Mouse (Mus musculus) ES-E14 (cell line): ENCODE measurements around the gene Tcaim. TPM values are rescaled to one million over a fixed set of nuclear protein-coding genes. Genes with fewer than 3 reads are reported as not detected.
"Not testable (repeated sequence)": the region's sequence is repeated elsewhere in the genome, so short reads cannot be mapped to it uniquely, and the experiment has no call there.

Experiments
- DNase-seq: peaks from one replicate; pipeline ENCODE4 v3.0.0-alpha.2; 2013; ENCODE audit warnings: low read depth, low spot score
- H3K27ac ChIP-seq: 2 replicates; pipeline ENCODE4 v1.5.1; 2012; ENCODE audit warnings: low read depth, mild to moderate bottlenecking, low read length, moderate library complexity, mixed read lengths; ENCODE audit not compliant: poor library complexity, insufficient read depth, severe bottlenecking
- H3K36me3 ChIP-seq: 2 replicates; pipeline ENCODE4 v1.6.1; 2012; ENCODE audit warnings: mild to moderate bottlenecking, low read length, moderate library complexity, mixed read lengths; ENCODE audit not compliant: control insufficient read depth, poor library complexity, insufficient read depth, severe bottlenecking
- H3K4me1 ChIP-seq, 2 experiments: fragments of 150-350 bp in 1 of 2; sonication (generic) in 1 of 2; 2 replicates each; pipeline ENCODE4 v1.6.1; 2012; ENCODE audit warnings: low read length in 2 of 2, mild to moderate bottlenecking in 1 of 2, mixed read lengths in 1 of 2; ENCODE audit not compliant: control insufficient read depth in 2 of 2, insufficient read depth in 2 of 2, poor library complexity in 1 of 2
- H3K4me3 ChIP-seq, 2 experiments: fragments of 150-350 bp in 1 of 2; sonication (generic) in 1 of 2; 2 replicates each; pipeline ENCODE4 v1.5.1; 2012; ENCODE audit warnings: low read length in 2 of 2, low read depth in 1 of 2, mild to moderate bottlenecking in 1 of 2, mixed read lengths in 1 of 2; ENCODE audit not compliant: insufficient read depth in 1 of 2, poor library complexity in 1 of 2, severe bottlenecking in 1 of 2
- H3K9ac ChIP-seq: 2 replicates; pipeline ENCODE4 v1.6.1; 2012; ENCODE audit warnings: low read depth, mild to moderate bottlenecking, low read length, mixed read lengths; ENCODE audit not compliant: poor library complexity, insufficient read depth, severe bottlenecking
- H3K9me3 ChIP-seq: fragments of 150-350 bp; sonication (generic); 2 replicates; pipeline ENCODE4 v1.6.1; 2012; ENCODE audit warnings: low read depth, mild to moderate bottlenecking, low read length; ENCODE audit not compliant: control insufficient read depth, insufficient read depth
- CHD2 ChIP-seq: IDR thresholded peaks from 2 replicates; pipeline ENCODE4 v1.6.1; 2014; ENCODE audit warnings: mild to moderate bottlenecking, low read depth, low read length, inconsistent platforms
- HCFC1 ChIP-seq: IDR thresholded peaks from 2 replicates; pipeline ENCODE4 v1.6.1; 2012; ENCODE audit warnings: low read length, inconsistent platforms, borderline replicate concordance; ENCODE audit not compliant: insufficient read depth
- MAFK ChIP-seq: IDR thresholded peaks from 2 replicates; pipeline ENCODE4 v1.6.1; 2014; ENCODE audit warnings: mild to moderate bottlenecking, low read depth, low read length, inconsistent platforms; ENCODE audit not compliant: insufficient read depth
- ZC3H11A ChIP-seq: IDR thresholded peaks from 2 replicates; pipeline ENCODE4 v1.6.1; 2012; ENCODE audit warnings: low read depth, mild to moderate bottlenecking, inconsistent platforms, low read length, borderline replicate concordance
- ZNF384 ChIP-seq: IDR thresholded peaks from 2 replicates; pipeline ENCODE4 v1.6.1; 2012; ENCODE audit warnings: low read depth, low read length, inconsistent platforms
- in situ Hi-C, 2 experiments: fragments of 600-800 bp; cut with MboI; formaldehyde crosslinking; loops; one replicate each; pipeline ENCODE4 v1.15.1; 2025; ENCODE audit warnings: low sequenced_read_pairs in 2 of 2, inconsistent platforms in 1 of 2; ENCODE audit not compliant: unreplicated experiment in 2 of 2
- total RNA-seq: library from RNA; depleted of rRNA; stranded (reverse); fragments of 300-350 nt; gene quantifications from 2 replicates; pipeline ENCODE4 v1.2.3, GENCODE M21; 2012

The Tcaim gene
- total RNA-seq, 1 experiment = 4.5 TPM

GRCm38 (mm10) chr9:122843760-122844159 is 38.4 kb downstream of the Tcaim start, which contains the start of gene Gm35549:
Gene Gm35549 (minus strand): TSS chr9:122844035.
- Histone ChIP-seq H3K4me1 (peaks cover 0 to 3% of the 10 kb centered on the region in 2 experiments; a peak in 2 of 4 replicates), H3K4me3 (no peak within 1 kb of the TSS), H3K9me3 (no peaks in the 10 kb centered on the region), H3K27ac (no peak within 1 kb of the TSS), H3K36me3 (no peaks in the 10 kb centered on the region), H3K9ac (no peak within 1 kb of the TSS)
- no peak for DNase-seq
- TF ChIP-seq MAFK (no peak), CHD2 (no peak), HCFC1 (no peak), ZNF384 (no peak)
- in situ Hi-C loops = no loop called here

- no peak for DNase-seq
- in situ Hi-C loops = no loop called here
- TF ChIP-seq ZNF384 (no peak), HCFC1 (no peak)
- H3K9me3 ChIP-seq = no peaks in the 10 kb centered on the region
- no peak overlapping the region for H3K4me3 ChIP-seq
- H3K36me3 ChIP-seq = no peaks in the 10 kb centered on the region
- H3K27ac ChIP-seq = no peak overlapping the region
- H3K9ac ChIP-seq = no peak overlapping the region
- no peaks in the 10 kb centered on the region for H3K4me1 ChIP-seq
These were observed 40.3 kb downstream of the Tcaim start for GRCm38 (mm10) chr9:122845621-122846020.

- H3K9ac ChIP-seq = no peak overlapping the region
- no peak overlapping the region for H3K27ac ChIP-seq
- no peak for TF ChIP-seq HCFC1
- no peak for TF ChIP-seq CHD2
- TF ChIP-seq ZC3H11A = no peak
- TF ChIP-seq ZNF384 = no peak
- TF ChIP-seq MAFK = no peak
- H3K36me3 ChIP-seq = no peaks in the 10 kb centered on the region
- no peak for DNase-seq
- in situ Hi-C loops = no loop called here
- no peak overlapping the region for H3K4me3 ChIP-seq
- H3K9me3 ChIP-seq = no peaks in the 10 kb centered on the region
- H3K4me1 ChIP-seq = no peaks in the 10 kb centered on the region
These were observed 40.8 kb downstream of the Tcaim start for GRCm38 (mm10) chr9:122846156-122846555.

GRCm38 (mm10) chr9:122847811-122848311 is 42.5 kb downstream of the Tcaim start:
- H3K4me3 ChIP-seq, H3K27ac ChIP-seq, H3K9me3 ChIP-seq, DNase-seq, H3K9ac ChIP-seq, H3K36me3 ChIP-seq, H3K4me1 ChIP-seq, in situ Hi-C loops: not testable (repeated sequence)

GRCm38 (mm10) chr9:122854526-122854925 is 49.2 kb downstream of the Tcaim start:
- Histone ChIP-seq H3K36me3 (peaks cover 51% of the 10 kb centered on the region), H3K9ac (no peak overlapping the region), H3K9me3 (peaks cover 25% of the 10 kb centered on the region), H3K4me1 (no peaks in the 10 kb centered on the region), H3K4me3 (no peak overlapping the region), H3K27ac (no peak overlapping the region)
- DNase-seq = no peak
- in situ Hi-C loops = no loop called here
- TF ChIP-seq ZNF384 (no peak), MAFK (no peak)

GRCm38 (mm10) chr9:122855141-122855540 is 49.8 kb downstream of the Tcaim start:
- H3K9ac ChIP-seq, H3K27ac ChIP-seq, H3K4me3 ChIP-seq, DNase-seq, H3K4me1 ChIP-seq, in situ Hi-C loops: not testable (repeated sequence)
- Histone ChIP-seq H3K36me3 (peaks cover 56% of the 10 kb centered on the region), H3K9me3 (peaks cover 29% of the 10 kb centered on the region)
